Mouse (Mus musculus) monocyte, adult 2 months (primary cell): ENCODE data around the gene Csmd2.
"Not testable (repeated sequence)": the region's sequence is repeated elsewhere in the genome, so short reads cannot be mapped to it uniquely, and the experiment has no call there.

Source experiments
- DNase-seq, 2 experiments: peaks; one replicate each; pipeline ENCODE4 v3.0.0; 2022; ENCODE audit warnings: low spot score in 2 of 2, low read depth in 1 of 2

The Csmd2 gene

DNA sequence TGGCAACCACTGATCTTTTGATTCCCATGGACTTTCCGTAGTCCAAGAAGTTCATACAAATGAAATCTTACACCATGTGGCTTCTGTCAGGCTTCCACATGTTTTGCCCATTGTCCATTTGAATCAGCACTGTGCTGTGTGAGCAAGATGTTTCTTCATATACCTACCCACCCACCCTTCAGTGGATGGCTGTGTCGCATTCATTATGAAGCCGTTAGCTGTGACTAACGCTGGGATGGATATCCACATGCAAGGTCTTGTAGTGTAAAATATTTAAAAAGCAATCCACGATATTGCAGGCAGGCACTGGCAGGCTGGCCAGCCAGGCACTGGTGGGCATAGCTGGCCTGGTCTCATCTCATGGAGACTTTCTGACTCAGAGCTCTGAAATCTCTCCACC lies 488.6 kb downstream of the Csmd2 start:
- no peak for DNase-seq

DNA sequence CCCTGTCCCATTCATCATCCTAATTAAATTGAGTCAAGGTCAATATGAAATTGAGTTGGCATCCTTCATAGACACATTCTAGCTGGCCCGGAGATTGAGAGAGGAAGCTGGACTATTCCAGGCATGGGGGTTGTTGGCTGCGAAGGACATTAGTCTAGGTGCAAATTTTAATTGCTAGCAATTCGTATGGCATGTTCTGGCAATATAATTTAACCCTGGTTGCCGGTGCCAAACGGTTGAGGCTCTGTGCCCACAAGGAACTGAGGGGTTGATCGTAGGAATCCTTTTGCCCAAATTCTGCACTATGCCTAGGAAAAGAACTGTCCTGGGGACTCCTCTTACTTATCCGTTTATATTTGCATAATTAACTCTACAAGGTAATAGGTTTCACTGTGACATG lies 496.2 kb downstream of the Csmd2 start:
- no peak for DNase-seq

GRCm38 (mm10) chr4:128484679-128485078 lies 497.0 kb downstream of the Csmd2 start:
- DNase-seq: no peak

- no peak for DNase-seq
Measured at GRCm38 (mm10) chr4:128489521-128490100, 502.0 kb downstream of the Csmd2 start.

- DNase-seq: no peak
Measured at GRCm38 (mm10) chr4:128492055-128492454, 504.4 kb downstream of the Csmd2 start.

DNA sequence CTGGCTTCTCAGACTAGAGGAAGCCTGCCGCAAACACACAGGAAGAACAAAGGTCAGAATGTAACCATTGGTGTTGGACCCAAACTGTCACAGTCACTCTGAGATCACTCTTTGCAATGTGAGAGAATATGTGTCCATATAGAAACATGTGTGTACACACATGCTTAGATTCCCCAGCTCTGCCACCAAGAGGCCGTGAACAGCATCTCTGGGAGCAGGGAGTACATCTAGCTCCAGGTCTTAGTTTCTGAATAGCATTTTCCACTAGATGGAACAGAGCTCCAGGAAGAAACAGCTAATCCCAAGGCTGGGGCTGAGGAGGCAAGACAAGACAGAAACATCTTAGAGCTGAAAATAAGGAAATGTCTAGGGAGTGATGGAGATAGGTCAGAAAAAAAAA lies 512.3 kb downstream of the Csmd2 start:
- no peak for DNase-seq

DNA sequence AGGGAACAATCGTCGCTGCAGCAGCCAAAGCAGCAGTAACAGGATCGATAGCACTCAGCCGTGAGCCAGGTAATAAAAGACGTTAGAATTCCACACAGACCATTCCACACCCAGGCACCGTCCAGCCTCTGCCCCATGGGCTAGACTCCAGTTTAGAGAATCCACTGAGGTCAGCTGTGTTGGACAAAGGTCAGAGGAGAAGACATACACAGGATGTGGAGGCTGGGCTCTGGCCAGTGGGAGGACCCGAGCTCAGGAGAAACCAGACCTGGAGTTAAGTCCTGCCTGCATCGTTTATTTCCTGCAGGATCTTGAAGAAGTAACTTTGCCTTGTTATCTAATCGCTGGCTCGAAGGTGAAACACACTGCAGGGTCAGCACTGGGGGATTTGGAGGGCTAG lies 519.2 kb downstream of the Csmd2 start:
- no peak for DNase-seq

GRCm38 (mm10) chr4:128509885-128510284 lies 522.2 kb downstream of the Csmd2 start:
- DNase-seq: no peak

DNA sequence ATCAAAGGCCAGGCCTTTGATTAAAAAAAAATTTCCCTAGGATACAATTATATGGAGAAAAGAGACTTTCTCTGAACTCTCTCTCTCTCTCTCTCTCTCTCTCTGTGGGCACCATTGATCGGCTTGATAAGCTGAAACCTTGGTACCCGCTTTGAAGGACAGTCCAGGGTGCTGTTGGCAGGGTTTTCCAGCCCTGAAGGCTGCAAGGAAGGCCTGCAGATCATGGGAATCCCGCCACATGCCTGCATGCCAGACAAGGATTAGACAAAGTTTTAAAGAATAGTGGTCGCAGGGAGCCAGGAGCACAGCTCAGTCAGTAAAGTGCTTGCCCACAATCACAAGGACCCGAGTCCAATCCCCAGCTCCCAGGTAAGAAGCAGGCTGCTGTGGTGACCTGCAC lies 526.8 kb downstream of the Csmd2 start:
- no peak for DNase-seq

GRCm38 (mm10) chr4:128521276-128521675 lies 533.6 kb downstream of the Csmd2 start:
- DNase-seq: no peak

- DNase-seq: no peak
Measured at GRCm38 (mm10) chr4:128543378-128543777, 555.7 kb downstream of the Csmd2 start.

DNA sequence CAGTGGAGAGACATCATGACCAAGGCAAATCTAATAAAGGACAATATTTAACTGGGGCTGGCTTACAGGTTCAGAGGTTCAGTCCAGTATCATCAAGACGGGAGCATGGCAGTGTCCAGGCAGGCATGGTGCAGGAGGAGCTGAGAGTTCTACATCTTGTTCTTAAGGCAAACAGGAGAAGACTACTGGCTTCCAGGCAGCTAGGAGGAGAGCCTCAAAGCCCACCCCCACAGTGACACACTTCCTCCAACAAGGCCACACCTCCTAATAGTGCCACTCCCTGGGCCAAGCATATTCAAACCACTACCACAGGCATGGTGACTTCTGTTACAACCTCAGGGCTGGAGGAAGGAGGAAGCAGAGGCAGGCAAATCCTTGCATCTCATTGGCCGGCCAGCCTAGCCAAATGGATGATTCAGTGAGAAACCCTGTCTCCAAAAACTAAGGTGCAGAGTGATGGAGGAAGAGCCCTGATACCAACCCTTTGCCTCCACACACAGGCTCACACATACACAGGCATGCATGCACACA lies 556.4 kb downstream of the Csmd2 start:
- DNase-seq: not testable (repeated sequence)

GRCm38 (mm10) chr4:128550756-128551155 lies 563.1 kb downstream of the Csmd2 start:
- DNase-seq: no peak

DNA sequence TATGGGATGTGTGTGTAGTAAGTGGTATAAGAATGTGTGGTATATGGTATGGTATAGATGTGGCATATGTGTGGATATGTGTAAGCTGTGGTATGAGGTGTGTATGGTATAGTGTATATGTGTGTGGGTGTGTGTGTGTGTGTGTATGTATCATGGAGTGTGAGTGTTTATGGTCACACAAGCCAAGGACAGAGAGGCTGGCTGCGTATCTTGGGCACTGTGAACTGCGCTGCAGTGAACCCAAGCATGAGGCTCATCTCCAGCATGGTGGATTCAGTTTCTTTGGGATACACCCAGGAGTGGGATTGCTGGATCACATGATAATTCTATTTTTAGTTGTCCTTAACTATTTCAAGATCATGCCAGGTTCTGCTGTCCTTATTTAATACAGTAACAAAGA lies 566.5 kb downstream of the Csmd2 start:
- DNase-seq: no peak

DNA sequence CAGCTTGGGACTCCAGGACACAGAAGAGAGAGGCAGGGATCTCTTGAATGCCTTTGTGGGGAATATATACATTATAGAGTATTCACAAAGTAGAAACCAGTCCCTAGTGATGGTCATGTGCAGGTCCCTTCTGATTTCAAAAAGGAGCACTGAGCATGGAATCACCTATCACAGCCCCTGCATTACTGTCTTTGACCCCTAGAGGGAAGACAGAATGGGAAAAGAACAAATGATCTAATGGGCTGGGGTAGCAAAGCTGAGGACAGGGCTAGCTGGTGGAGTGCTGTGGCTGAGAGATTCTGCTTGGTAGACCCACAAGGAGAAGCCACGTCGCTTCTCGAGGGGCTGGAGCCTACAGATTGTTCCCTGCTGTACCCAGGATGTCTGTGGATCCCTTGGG lies 572.7 kb downstream of the Csmd2 start:
- DNase-seq: no peak

DNA sequence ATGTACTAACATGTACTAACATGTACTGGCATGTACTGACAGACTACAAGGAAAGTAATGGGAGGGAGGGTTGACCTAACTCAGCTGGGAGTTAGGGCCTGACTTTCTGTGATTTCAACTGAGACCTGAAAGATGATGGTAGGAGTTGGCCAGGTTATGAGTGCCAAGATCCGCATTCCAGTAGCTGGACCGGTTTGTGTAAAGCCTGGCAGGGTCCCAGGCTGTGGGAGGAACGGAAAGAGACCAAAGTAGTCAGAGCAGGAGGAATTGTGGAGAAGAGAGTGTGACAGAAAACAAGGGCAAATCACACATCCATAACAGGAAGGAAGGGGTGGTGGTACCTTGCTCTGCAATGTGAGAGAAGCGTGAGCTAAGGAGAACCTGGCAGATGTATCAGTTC lies 588.2 kb downstream of the Csmd2 start:
- no peak for DNase-seq

DNA sequence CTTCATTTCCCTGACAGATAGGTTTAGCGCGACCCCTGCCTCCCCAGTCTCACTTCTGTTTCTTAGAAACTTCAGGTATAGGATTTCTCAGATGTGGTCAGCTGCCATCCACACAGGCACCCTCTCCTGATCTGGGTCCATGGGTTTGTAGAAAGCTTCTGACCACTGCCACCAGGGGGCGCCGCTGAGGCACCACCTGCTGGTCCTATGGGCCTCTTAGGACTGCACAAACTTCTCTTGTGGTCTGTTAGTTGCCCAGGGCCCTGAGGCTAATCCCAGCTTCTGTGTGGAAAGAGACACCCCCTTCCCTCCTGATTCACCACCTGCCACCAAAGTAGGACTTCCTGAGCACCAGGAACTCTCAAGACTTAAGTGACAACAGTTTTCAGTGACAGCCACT lies 591.5 kb downstream of the Csmd2 start:
- DNase-seq: no peak

- no peak for DNase-seq
Measured at GRCm38 (mm10) chr4:128593286-128593685, 605.6 kb downstream of the Csmd2 start.

DNA sequence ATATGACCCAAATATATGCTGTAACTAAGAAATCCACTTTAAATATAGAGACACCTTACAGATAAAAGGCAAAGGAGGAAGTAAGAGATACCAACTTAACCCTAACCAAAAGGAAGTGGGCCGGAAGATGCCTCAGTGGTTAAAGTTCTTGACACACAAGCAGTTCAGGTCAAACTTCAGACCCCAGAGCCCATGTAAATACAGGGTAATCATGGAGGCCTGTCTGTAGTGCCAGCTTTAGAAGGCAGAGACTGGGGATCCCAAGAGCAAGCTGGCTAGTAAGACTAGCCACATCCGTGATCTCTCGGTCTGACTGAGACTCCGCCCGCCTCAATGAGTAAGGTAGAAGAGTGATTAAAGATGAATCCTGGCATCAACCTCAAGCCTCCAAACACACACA lies 606.4 kb downstream of the Csmd2 start:
- no peak for DNase-seq

- DNase-seq: no peak
Measured at GRCm38 (mm10) chr4:128597801-128598560, 610.3 kb downstream of the Csmd2 start.

DNA sequence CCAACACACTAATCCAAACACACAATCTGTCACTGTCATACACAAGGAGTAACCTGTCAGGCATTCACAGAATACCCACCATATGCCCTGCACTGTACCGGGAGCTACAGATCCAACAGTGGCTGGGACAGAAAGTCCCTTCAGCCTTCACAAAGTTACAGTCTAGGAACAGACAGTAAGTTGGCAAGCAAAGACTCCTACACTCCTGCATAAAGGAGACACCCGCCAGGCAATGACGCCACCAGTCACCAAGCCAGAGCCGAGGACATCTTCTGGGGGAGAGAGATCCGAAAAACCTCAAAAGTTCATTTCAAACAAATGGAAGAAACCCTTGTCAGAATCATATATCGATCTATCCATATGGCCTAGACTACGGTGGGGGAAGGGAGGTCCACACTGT lies 618.9 kb downstream of the Csmd2 start:
- DNase-seq: no peak

GRCm38 (mm10) chr4:128607661-128608060 lies 620.0 kb downstream of the Csmd2 start:
- no peak for DNase-seq
